In genomic region chr13:37879556-37879955, GRCm38 (mm10) we compare ENCODE assay signal across 9 mouse cellular contexts.
DNase-seq lines count a peak whose midpoint lies in the region; ATAC-seq lines count a peak whose summit lies in the region.
"Had no signal": no experiment of that assay in that cellular context is flagged by ENCODE, and none has a peak within 500 bp of the region (broad histone marks: within the 10 kb centered on the region; RNA-seq: fewer than 3 reads in every experiment).

No protein-coding gene starts in this region.

- H3K4me2 ChIP-seq in heart, embryonic 15.5 days: no peak overlapping the region

- peaks cover 76% of the 10 kb centered on the region for H3K4me1 ChIP-seq in heart, embryonic 15.5 days (replicated peaks)

- no peak overlapping the region for H3K4me3 ChIP-seq in heart, embryonic 15.5 days

- 43% methylated on average over 5 of the region's 5 CpGs for WGBS in heart, embryonic 15.5 days

- peak; percentile 33 for DNase-seq in kidney, adult 9 months
- DNase-seq in kidney, postnatal 4 days: no peak
- DNase-seq in adrenal gland, adult 8-10 months: peak; percentile 64
- no peak for DNase-seq in B cell, adult 2 months
- DNase-seq in left cerebral cortex, adult 11 months (ENCODE audit: low spot score): no peak
- DNase-seq in frontal cortex, postnatal 25 days (ENCODE audit: low spot score in 2 of 2): no peak
- DNase-seq: cerebellum, adult 9-10 months had no signal

- H3K36me3 ChIP-seq in heart, embryonic 15.5 days: no peaks in the 10 kb centered on the region

- H3K9me3 ChIP-seq in heart, embryonic 15.5 days (replicated peaks): no peaks in the 10 kb centered on the region

- ATAC-seq in heart, embryonic 15.5 days (replicated peaks; ENCODE audit: insufficient number of reproducible peaks, insufficient read depth, low FRiP score, low read depth): no peak
- 0 out of 2 replicates have a peak, but pooled peaks have one; percentile 12 for ATAC-seq in megakaryocyte-erythroid progenitor cell, adult 5-6 weeks (replicated peaks; ENCODE audit: low FRiP score, low TSS enrichment, poor library complexity, severe bottlenecking)

- H3K27ac ChIP-seq in heart, embryonic 15.5 days: peak overlapping the region; percentile 74

- H3K27me3 ChIP-seq in heart, embryonic 15.5 days: no peaks in the 10 kb centered on the region

- no peak overlapping the region for H3K9ac ChIP-seq in heart, embryonic 15.5 days

Comparison
In these comparisons a context has a peak if more than half of its experiments do, and no peak if none do; other contexts are left out.
1. DNase-seq: peak in kidney, adult 9 months (single experiment) and adrenal gland, adult 8-10 months (single experiment); none in kidney, postnatal 4 days (0 of 2), B cell, adult 2 months (0 of 2), left cerebral cortex, adult 11 months (single experiment) and frontal cortex, postnatal 25 days (0 of 2).